Mouse (Mus musculus) mouse embryonic stem cell (cell line): ENCODE data around the gene Glo1.

ENCODE experiments used
- in situ Hi-C, 2 experiments: fragments of 300-500 bp; cut with MboI; formaldehyde crosslinking; loops; 1 replicate in 1 of 2; 3 replicates in 1 of 2; pipeline ENCODE4 v1.14.3; 2019 to 2020; ENCODE audit warnings: low sequenced_read_pairs in 2 of 2, low pct_unique_long_range_greater_than_20kb in 1 of 2, mixed read lengths in 1 of 2; ENCODE audit not compliant: unreplicated experiment in 1 of 2

Gene Glo1

GRCm38 (mm10) chr17:30562770-30563169 is 63.9 kb downstream of the Glo1 start:
- in situ Hi-C loops = no loop called here

- in situ Hi-C loops = no loop called here
Observed at GRCm38 (mm10) chr17:30559536-30559935, 67.1 kb downstream of the Glo1 start.

- in situ Hi-C loops = no loop called here
Observed at GRCm38 (mm10) chr17:30558623-30559022, 68.0 kb downstream of the Glo1 start.

- in situ Hi-C loops = no loop called here
Observed at GRCm38 (mm10) chr17:30556512-30556911, 70.2 kb downstream of the Glo1 start.

- in situ Hi-C loops = no loop called here
Observed at GRCm38 (mm10) chr17:30553027-30553937, 73.4 kb downstream of the Glo1 start.

- in situ Hi-C loops = no loop called here
Observed at GRCm38 (mm10) chr17:30550774-30551107, 75.9 kb downstream of the Glo1 start.

GRCm38 (mm10) chr17:30549899-30550773 is 76.5 kb downstream of the Glo1 start:
- in situ Hi-C loops = no loop called here

GRCm38 (mm10) chr17:30539098-30539497 is 87.6 kb downstream of the Glo1 start:
- in situ Hi-C loops = no loop called here

GRCm38 (mm10) chr17:30536651-30537050 is 90.0 kb downstream of the Glo1 start:
- in situ Hi-C loops = no loop called here
